Mouse (Mus musculus): Measurements from ENCODE around the gene Zcchc2.

The Zcchc2 gene

DNA sequence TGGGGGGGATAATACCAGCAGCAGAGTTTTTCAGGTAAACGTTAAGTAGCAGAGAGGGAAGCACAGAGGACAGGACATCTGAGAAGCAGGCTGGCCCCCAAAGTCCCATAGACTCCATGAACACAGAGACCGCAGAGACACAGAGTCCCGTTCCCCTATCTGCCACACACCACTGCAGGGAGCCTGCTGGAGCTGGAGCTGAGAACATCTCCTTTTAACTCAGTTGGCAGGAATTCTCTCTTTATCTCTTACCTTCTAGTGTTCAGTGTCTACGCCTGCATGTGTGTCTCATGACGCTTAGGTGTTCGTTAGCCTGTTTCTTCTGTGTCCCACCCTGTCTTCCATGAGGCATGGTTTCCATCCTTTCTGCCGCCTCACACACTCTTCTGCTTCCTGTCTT, 83.0 kb downstream of the Zcchc2 start:
- peak; percentile 62 for DNase-seq

DNA sequence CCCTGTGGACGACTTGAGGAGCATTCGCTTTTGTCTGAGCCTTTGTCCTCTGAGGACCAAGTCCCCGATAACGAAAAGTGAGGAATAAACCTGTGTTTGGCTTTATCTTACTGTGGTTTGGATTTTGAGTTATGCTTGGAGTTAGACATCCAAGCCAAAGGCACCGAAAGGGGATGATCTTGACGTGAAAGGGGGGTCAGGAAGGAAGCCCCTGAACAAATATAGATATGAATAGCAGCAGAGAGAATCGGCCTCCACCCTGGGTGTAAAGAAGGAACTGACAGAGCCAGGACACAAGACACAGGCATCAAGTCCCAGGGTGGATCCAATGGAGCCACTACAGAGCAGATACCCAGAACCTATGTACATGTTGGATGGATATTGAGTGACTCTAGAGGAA, 83.9 kb downstream of the Zcchc2 start:
- peak; percentile 93 for DNase-seq

GRCm38 (mm10) chr1:106074656-106075055, 84.5 kb downstream of the Zcchc2 start:
- peak; percentile 54 for DNase-seq

DNA sequence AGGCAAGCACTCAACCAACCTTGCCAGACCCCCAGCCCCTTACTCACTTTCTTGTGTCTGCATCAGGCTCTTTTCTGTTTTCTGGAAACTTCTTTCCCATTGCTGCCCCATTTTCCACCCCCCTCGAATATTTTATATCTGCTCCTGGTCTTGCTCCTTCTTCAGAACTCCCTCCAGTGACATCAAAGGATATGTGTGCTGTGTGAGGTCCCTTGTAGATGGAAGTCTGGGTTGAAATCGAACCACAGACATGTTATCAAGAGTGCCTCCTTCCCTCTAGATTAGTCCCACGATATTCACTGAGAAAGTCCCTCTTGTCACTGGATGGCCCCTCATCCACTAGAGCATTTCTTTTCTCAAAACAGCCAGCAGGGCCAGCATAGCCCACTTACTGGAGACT, 86.4 kb downstream of the Zcchc2 start:
- DNase-seq = peak; percentile 74

- DNase-seq = peak; percentile 97
Observed at GRCm38 (mm10) chr1:106077166-106077565, 87.0 kb downstream of the Zcchc2 start.
